Mouse (Mus musculus) CD4-positive, CD25-positive, alpha-beta regulatory T cell, adult 2 months (primary cell): ENCODE results near the gene Nicn1.

Source experiments
- DNase-seq: peaks from one replicate; pipeline ENCODE4 v3.0.0-alpha.2; 2012; ENCODE audit warnings: low read depth, low spot score

Nicn1 gene

DNA sequence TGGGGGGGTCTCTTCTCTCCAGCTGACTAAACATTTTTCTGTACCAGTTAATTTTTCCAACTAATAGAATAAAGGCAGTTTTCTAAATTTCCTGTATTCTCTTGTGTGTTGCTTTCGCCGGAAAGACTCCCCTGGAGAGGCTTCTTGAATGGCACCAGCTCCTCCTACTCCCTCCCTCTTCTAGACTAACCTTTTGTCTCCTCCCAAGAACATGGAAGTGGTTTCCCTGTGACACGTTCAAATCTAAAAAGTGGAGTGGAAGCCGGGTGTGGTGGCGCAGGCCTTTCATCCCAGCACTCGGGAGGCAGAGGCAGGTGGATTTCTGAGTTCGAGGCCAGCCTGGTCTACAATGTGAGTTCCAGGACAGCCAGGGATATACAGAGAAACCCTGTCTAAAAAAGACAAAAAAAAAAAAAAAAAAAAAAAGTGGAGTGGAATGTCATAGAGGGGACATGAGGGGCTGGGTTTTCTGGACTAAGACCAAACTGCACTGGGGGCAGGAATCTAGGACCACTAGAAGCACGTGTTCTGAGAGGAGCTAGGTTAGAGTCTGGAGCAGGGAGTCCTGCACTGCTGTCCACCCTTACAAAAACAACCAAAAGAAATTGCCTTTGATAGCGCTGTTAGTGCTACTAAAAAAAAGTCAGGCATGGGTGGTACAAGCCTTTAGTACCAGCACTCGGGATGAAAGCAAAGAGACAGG, 47.8 kb downstream of the Nicn1 start:
- DNase-seq: no peak

DNA sequence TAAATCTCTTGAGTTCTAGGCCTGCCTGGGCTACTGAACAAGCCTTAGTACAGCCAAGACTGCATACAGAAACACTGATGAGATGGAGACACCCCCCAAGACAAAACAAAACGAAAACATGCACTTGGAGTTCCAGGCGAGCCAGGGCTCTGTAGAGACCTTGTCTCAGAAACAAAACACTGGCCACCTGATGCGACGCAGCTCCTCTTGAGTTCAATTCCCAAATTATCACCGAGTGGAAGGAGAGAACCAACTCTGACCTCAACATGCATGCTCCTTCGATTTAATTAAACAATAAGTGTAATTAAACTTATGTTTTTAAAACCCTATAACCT, 48.3 kb downstream of the Nicn1 start:
- DNase-seq: peak; percentile 28

DNA sequence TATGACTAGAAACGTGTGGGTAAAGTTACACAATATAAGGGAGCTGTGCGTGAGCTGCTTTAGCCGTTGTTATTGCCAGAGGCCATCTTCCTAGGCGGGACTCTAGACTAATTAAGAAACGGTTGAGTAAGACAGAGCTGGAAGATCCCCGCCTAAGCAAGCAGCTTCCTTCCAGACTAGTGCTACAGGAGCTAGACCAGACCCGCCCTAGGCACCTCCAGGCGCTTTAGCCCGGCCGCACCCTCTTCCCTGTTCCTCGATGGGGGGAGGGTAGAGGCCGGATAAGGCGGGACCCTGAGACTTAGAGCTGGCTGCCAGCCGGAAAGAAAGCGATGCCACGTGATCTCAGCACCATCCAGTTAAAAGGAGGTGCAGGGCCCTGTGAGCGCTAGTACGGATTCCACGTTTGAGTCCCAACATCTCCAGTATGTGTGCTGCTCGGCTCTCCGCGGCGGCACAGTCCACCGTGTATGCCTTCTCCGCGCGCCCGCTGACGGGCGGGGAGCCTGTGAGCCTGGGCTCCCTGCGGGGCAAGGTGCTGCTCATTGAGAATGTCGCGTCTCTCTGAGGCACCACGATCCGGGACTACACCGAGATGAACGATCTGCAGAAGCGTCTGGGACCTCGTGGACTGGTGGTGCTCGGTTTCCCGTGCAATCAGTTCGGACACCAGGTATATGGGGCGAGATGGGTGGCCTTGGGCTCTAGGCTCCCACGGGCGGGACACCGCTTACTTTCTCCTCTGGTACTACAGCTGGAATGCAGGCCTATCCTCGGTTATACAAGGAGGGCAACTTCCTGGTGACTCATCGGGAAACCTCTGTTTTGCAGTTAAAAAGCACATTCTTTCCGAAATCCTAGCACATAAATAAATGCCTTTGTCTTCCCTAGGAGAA, 48.9 kb downstream of the Nicn1 start, which contains the start of gene Gpx1:
TSS of gene Gpx1 (plus strand) at position 18 of the 896 bp plus-strand sequence.
- DNase-seq: peak; percentile 93

DNA sequence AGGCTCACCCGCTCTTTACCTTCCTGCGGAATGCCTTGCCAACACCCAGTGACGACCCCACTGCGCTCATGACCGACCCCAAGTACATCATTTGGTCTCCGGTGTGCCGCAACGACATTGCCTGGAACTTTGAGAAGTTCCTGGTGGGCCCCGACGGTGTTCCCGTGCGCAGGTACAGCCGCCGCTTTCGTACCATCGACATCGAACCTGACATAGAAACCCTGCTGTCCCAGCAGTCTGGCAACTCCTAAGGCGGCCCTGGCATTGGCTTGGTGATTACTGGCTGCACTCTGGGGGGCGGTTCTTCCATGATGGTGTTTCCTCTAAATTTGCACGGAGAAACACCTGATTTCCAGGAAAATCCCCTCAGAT, 49.6 kb downstream of the Nicn1 start:
- DNase-seq: peak; percentile 33

DNA sequence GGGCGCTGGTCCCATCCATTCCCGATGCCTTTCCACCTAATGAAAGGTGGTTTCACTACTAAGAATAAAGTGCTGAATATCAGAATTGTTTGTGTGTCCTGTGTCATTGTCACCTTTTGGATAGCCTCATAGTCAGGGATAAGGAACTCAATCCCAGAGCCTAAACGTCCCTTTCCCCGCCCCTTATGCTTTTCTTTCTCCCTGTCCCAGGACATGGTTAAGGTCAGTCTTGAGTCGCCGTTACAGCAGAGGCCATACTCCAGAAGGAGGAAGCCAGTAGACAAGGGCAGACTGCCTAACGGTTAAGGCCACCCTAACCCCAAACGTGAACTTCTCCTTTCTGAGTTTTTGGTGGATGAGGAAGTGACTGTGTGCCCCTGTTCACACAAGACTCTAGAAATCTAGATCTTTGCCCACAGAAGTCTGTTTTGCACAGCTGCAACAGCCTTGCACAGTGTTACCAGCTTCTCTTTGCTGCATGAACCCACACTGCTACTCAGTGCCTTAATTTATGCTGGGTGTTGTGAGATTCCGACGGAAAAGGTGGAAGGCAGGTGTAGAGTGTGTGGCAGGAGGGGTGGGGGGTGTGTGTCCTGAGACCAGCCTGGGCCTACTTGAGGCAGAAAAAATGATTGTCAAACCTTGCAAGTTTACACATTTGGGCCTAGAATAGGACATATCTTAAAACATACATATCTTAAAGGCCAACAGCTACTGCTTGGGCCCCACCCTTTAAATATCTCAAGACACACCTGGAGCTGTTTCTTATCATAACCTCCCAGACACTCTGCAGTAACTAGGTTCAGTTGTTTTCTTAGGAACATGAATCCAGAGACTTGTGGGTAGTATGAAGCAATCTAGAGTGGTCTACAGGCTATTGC, 50.3 kb downstream of the Nicn1 start:
- peak; percentile 22 for DNase-seq

DNA sequence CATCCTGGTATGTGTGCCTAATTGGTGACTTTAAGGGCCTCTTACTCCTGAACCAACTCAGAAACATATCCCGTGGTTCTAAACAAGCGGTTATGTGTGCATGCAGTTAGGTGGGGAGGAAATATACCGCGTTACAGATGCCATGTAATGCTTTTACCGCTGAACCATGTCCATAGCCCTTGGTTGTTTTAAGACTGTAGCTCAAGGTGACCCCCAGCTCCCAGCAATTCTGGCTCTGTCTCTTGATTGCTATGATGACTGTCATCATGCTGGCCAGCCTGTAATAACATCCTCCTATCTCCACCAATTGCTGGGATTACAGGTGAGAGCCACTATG, 50.9 kb downstream of the Nicn1 start:
- no peak for DNase-seq

DNA sequence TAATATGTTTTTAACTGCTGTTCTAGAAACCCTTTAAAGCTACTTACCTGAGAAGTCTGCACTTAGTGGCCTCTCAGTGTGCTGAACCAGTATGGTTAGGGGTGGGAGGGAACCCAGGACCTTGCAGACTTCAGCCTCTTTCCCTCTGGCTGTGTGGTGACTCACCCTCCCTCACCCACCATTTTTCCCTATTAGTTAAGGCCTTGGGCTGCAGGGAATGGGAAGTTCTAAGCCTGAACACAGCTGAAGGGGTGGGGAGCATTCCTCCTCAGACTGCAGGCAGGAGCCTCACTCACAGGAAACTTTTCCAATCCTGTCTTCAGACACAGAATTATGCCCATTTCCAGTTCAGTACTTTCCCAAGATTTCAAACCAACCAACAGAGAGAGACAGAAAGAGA, 51.6 kb downstream of the Nicn1 start:
- no peak for DNase-seq

DNA sequence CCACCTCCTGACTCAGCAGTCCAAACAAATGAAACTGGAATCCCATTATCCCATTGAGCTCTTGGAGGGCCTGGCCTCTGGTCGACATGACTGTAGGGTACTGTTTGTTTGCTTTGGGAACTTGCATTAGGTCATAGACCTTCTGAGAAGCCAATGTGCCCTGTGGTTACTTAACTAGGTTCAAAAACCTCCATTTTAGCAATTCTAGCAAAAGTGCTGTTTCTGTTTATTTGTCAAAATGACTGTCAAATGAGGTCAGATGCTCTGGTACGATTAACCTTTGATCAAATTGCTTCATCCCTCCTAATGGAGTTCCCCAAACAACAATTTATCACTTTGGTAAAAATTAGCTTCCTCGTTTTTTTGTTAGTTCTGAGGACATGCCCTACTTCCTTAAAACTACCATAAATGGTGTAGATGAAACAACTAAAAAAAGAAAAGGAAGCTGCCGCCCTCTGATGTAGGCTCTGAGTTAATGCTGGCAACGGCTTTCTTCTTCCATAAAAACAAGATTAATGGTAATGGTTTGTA, 52.1 kb downstream of the Nicn1 start:
- peak; percentile 38 for DNase-seq

DNA sequence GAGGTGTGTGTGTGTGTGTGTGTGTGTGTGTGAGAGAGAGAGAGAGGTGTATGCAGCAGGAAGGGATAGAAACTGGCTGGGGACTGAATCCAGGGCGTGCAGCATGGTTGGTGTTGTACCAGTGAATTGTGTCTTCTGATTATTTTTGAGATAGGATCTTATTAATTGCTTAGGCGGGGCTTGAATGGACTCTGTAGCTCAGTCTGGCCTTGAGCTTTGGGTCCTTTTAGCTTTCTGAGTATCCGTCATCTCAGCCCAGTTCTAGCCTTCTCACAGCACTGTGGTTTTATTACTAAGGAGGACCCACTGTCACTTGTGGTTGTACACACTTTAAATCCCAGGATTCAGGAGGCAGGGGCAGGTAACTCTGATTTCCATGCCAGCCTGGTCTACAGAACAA, 53.1 kb downstream of the Nicn1 start:
- DNase-seq: no peak

DNA sequence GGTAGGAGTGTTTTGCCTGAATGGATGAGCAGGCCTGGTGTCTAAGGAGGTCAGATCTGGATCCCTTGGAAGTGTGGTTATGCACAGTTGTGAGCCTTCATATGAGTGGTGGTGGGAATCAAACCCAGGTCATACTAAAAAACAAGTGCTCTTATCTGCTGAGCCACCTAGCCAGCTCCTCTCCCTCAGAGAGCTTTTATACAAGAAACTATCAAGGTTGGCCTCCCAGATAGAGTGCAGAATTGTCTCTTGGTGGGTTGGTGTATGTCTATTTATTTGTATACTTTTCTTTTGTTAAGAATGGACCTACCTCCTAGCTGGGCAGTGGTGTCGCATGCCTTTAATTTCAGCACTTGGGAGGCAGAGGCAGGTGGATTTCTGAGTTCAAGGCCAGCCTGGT, 53.6 kb downstream of the Nicn1 start:
- DNase-seq: no peak

DNA sequence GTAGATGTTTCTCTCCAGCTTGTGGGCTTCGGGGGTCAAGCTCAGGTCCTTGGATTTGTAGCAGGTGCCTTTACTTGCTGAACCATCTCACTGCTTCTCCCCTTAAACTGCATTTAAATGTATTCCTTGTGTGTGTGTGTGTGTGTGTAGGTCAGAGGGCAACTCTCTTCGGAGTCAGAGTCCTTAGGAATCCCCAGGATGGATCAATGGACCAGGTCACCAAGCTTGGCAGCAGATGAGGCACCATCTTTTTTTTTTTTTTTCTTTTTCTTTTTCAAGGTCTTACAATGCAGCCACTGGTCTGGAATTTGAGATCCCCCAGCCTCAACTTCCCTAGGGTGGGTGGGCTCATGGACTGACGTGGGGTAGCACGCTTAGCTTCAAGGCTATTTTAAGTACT, 54.2 kb downstream of the Nicn1 start:
- DNase-seq: no peak
